Mouse (Mus musculus) C2C12 (cell line): Measurements from ENCODE around the gene Cdk17. TPM values are rescaled to one million over a fixed set of nuclear protein-coding genes. Genes with fewer than 3 reads are reported as not detected.

Experiments
- H3K27me3 ChIP-seq: one replicate; pipeline ENCODE4 v1.6.1; 2011; ENCODE audit not compliant: control insufficient read depth, insufficient read depth, insufficient read length
- H3K36me3 ChIP-seq: one replicate; pipeline ENCODE4 v1.6.1; 2011; ENCODE audit not compliant: control insufficient read depth, insufficient read depth
- H3K4me3 ChIP-seq: one replicate; pipeline ENCODE4 v1.5.1; 2011; ENCODE audit warnings: mild to moderate bottlenecking, control low read depth; ENCODE audit not compliant: poor library complexity, insufficient read depth, severe bottlenecking
- H3K79me2 ChIP-seq: one replicate; pipeline ENCODE4 v1.6.1; 2011; ENCODE audit not compliant: control insufficient read depth, insufficient read depth
- H3K79me3 ChIP-seq: one replicate; pipeline ENCODE4 v1.6.1; 2011; ENCODE audit warnings: low read depth, control low read depth
- H3ac ChIP-seq: one replicate; pipeline ENCODE3; 2011; ENCODE audit warnings: low read depth; ENCODE audit not compliant: control insufficient read depth, insufficient read length
- CEBPB ChIP-seq: IDR thresholded peaks from one replicate; pipeline ENCODE4 v1.6.1; 2011; ENCODE audit warnings: low read depth, mild to moderate bottlenecking, control low read depth, moderate library complexity
- CTCF ChIP-seq: IDR thresholded peaks from one replicate; pipeline ENCODE4 v1.5.1; 2011; ENCODE audit not compliant: control insufficient read depth, insufficient read depth, insufficient read length
- FOSL1 ChIP-seq: IDR thresholded peaks from one replicate; pipeline ENCODE4 v1.8.0; 2011; ENCODE audit warnings: mild to moderate bottlenecking, low read length; ENCODE audit not compliant: poor library complexity, insufficient read depth, severe bottlenecking
- MAX ChIP-seq: IDR thresholded peaks from one replicate; pipeline ENCODE4 v1.6.1; 2011; ENCODE audit warnings: mild to moderate bottlenecking, control low read depth
- MYOD1 ChIP-seq: IDR thresholded peaks from one replicate; pipeline ENCODE4 v1.6.1; 2011; ENCODE audit warnings: low read depth; ENCODE audit not compliant: control insufficient read depth, insufficient read length
- MYOG ChIP-seq: IDR thresholded peaks from one replicate; pipeline ENCODE4 v1.6.1; 2011; ENCODE audit not compliant: control insufficient read depth, insufficient read length; ENCODE audit errors: extremely low read depth
- USF1 ChIP-seq: IDR thresholded peaks from one replicate; pipeline ENCODE4 v1.6.1; 2011; ENCODE audit warnings: low read depth, mild to moderate bottlenecking, control low read depth, moderate library complexity
- long read RNA-seq, 2 experiments: library from polyadenylated mRNA; unstranded; transcript quantifications; one replicate each; pipeline ENCODE4 v2.0.0; 2019 to 2020
- polyA plus RNA-seq: library from polyadenylated mRNA; unstranded; fragments of >200 nt; fragmentation: generic; extraction: Trizol; gene quantifications from one replicate; pipeline ENCODE4 v1.2.1, GENCODE M21; 2012; ENCODE audit warnings: missing spikeins

Cdk17 gene
- 7.4 TPM for polyA plus RNA-seq
- long read RNA-seq, experiment 1, partial matches to known transcripts, result 3 of 5 reads
- long read RNA-seq, experiment 1, other reads (novel, unspliced or antisense), result 0 of 5 reads
- long read RNA-seq, experiment 2, transcript Cdk17-201 (17 exons, 3,615 nt), result major isoform, 12 of 16 reads
- long read RNA-seq, experiment 2, partial matches to known transcripts, result 4 of 16 reads
- long read RNA-seq, experiment 2, other reads (novel, unspliced or antisense), result 0 of 16 reads

GRCm38 (mm10) chr10:93160807-93161510 is at the start of gene Cdk17:
Gene Cdk17 (plus strand): TSS chr10:93160875.
- TF ChIP-seq USF1, result no peak
- TF ChIP-seq MAX, result peak; percentile 8
- no peaks in the 10 kb centered on the region for H3K27me3 ChIP-seq
- peaks cover 48% of the 10 kb centered on the region for H3K79me3 ChIP-seq
- peak within 1 kb of the TSS; percentile 99 for H3ac ChIP-seq
- H3K79me2 ChIP-seq, result peaks cover 52% of the 10 kb centered on the region
- no peaks in the 10 kb centered on the region for H3K36me3 ChIP-seq
- peak within 1 kb of the TSS; percentile 91 for H3K4me3 ChIP-seq

- no peaks in the 10 kb centered on the region for H3K36me3 ChIP-seq
- TF ChIP-seq MYOD1, result peak; percentile 16
- no peak for TF ChIP-seq USF1
- no peak for TF ChIP-seq MAX
- H3ac ChIP-seq, result no peak overlapping the region
- no peaks in the 10 kb centered on the region for H3K79me3 ChIP-seq
- H3K4me3 ChIP-seq, result no peak overlapping the region
- no peaks in the 10 kb centered on the region for H3K27me3 ChIP-seq
- H3K79me2 ChIP-seq, result no peaks in the 10 kb centered on the region
Observed at GRCm38 (mm10) chr10:93111412-93111811, 49.3 kb upstream of the Cdk17 start.

GRCm38 (mm10) chr10:93112021-93112420 is 48.7 kb upstream of the Cdk17 start:
- Histone ChIP-seq H3K79me2 (no peaks in the 10 kb centered on the region), H3ac (no peak overlapping the region), H3K79me3 (no peaks in the 10 kb centered on the region), H3K36me3 (no peaks in the 10 kb centered on the region), H3K27me3 (no peaks in the 10 kb centered on the region), H3K4me3 (no peak overlapping the region)
- no peak for TF ChIP-seq FOSL1
- no peak for TF ChIP-seq MYOG
- no peak for TF ChIP-seq USF1
- TF ChIP-seq MAX, result no peak
- TF ChIP-seq CEBPB, result no peak
- TF ChIP-seq MYOD1, result no peak
- TF ChIP-seq CTCF, result no peak

GRCm38 (mm10) chr10:93113968-93114367 is 46.7 kb upstream of the Cdk17 start:
- Histone ChIP-seq H3K36me3 (no peaks in the 10 kb centered on the region), H3K27me3 (no peaks in the 10 kb centered on the region), H3K79me3 (no peaks in the 10 kb centered on the region), H3ac (no peak overlapping the region), H3K4me3 (no peak overlapping the region), H3K79me2 (no peaks in the 10 kb centered on the region)
- TF ChIP-seq CTCF (no peak), CEBPB (no peak), USF1 (no peak), MYOD1 (no peak), MAX (no peak), FOSL1 (no peak), MYOG (no peak)

- no peak overlapping the region for H3ac ChIP-seq
- H3K36me3 ChIP-seq, result no peaks in the 10 kb centered on the region
- no peaks in the 10 kb centered on the region for H3K79me3 ChIP-seq
- no peaks in the 10 kb centered on the region for H3K79me2 ChIP-seq
- no peak overlapping the region for H3K4me3 ChIP-seq
- TF ChIP-seq MYOD1 (no peak), CEBPB (no peak), CTCF (no peak), USF1 (no peak), MAX (no peak), FOSL1 (no peak), MYOG (no peak)
- no peaks in the 10 kb centered on the region for H3K27me3 ChIP-seq
Observed at GRCm38 (mm10) chr10:93114782-93115181, 45.9 kb upstream of the Cdk17 start.

GRCm38 (mm10) chr10:93115743-93116142 is 44.9 kb upstream of the Cdk17 start:
- Histone ChIP-seq H3K27me3 (no peaks in the 10 kb centered on the region), H3ac (no peak overlapping the region), H3K79me3 (no peaks in the 10 kb centered on the region), H3K4me3 (no peak overlapping the region), H3K79me2 (no peaks in the 10 kb centered on the region), H3K36me3 (no peaks in the 10 kb centered on the region)
- TF ChIP-seq FOSL1 (no peak), USF1 (no peak), MAX (no peak), CEBPB (no peak), MYOD1 (no peak), MYOG (no peak), CTCF (no peak)
